Mouse (Mus musculus) cerebellum, postnatal 36 days (tissue): ENCODE measurements around the gene Taok3.
"Not testable (repeated sequence)": the region's sequence is repeated elsewhere in the genome, so short reads cannot be mapped to it uniquely, and the experiment has no call there.

ENCODE experiments used
- DNase-seq, 2 experiments: peaks; one replicate each; pipeline ENCODE4 v3.0.0; 2021 to 2022; ENCODE audit warnings: mixed read lengths in 2 of 2

Gene Taok3

GRCm38 (mm10) chr5:117268749-117269148 lies 148.8 kb downstream of the Taok3 start:
- peak in 1 of 2 experiments; percentile 54 for DNase-seq

DNA sequence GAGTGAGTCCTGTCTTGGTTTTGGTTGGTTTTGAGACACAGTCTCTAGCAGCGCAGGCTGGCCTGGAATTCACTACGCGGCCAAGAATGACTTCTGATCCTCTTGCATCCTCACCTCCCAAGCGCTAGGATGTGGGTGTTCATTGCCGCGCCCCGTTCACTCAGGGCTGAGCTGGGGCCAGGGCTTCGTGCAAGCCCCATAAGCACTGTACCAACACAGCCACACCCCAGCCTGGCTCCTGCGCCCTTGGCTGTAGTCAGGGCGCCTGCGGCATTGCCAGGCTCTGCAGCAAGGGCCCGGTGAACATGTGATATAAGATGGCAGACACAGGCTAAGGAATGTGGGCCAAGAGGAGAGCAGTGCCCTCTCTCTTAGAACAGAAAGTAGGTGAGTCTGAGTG lies 149.5 kb downstream of the Taok3 start:
- DNase-seq, result no peak

- DNase-seq, result peak in 1 of 2 experiments; percentile 37
Observed at GRCm38 (mm10) chr5:117271945-117272344, 152.0 kb downstream of the Taok3 start.

DNA sequence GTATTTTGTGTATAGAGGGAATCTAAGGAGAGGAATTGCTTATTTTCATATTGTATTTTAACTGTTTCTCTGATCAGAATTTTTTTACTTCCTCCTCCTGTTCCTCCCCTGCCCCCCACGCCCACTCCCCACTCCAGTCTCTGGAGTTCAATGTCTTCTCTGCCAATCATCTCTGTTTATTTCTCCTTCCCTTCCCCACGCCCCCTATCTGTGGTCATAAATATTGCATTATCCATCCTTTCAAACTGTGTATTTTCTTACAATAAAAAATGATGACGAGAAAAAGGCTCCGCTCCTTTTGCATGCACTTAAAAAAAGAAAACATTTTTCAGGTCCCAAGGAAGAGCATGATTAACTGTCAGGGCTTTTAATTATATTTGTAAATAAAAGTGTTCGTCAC lies 154.9 kb downstream of the Taok3 start:
- DNase-seq, result no peak

DNA sequence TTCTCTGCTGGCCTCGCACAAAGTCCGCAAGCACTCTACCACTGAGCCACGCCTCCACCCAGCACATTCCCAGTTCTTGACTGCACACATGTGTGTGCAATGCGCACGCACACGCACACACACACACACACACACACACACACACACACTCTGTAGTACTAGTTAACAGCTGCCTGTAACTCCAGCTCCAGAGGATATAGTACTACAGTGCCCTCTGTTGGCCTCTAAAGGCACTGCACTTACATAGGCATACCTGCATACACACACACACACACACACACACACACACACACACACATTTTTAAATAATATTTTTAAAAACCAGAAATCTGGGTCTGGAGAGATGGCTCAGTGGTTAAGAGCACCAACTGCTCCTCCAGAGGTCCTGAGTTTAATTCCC lies 157.9 kb downstream of the Taok3 start:
- DNase-seq, result no peak

- no peak for DNase-seq
Observed at GRCm38 (mm10) chr5:117278809-117279668, 159.1 kb downstream of the Taok3 start.

DNA sequence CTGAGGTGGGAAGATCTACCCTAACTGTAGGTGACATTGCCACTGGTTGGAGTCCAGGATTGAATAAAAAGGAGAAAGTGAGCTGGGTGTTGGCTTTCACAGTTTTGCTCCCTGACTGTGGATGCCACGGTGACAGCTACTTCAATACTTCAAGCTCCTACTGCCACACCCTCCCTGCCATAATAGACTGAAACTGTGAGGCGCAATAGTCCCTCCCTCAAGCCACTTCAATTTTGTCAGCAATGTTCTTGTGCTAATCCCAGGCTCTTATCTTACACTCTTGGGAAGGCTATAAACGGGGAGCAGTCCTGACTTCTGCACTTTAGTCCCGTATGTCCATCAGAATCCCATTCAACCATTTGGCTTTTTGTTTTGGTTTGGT lies 159.7 kb downstream of the Taok3 start:
- no peak for DNase-seq

- no peak for DNase-seq
Observed at GRCm38 (mm10) chr5:117281536-117281935, 161.6 kb downstream of the Taok3 start.

DNA sequence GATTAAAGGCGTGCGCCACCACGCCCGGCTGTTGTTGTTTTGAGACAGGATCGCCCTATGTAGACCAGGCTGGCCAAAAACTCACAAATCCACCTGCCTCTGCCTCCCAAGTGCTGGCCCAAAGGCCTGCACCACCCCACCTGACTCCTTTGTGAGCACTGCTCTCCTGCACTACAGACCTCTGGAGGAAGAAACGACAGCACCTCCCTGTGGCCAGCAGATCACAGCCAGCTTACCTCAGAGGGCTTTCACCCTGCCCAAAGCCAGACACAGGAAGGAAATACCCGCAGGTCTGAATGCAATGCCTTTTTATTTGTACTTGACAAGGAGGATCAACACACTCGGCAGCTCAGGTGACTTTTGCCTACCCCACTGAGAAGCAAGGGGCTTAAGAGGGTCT lies 162.4 kb downstream of the Taok3 start:
- DNase-seq, result no peak

DNA sequence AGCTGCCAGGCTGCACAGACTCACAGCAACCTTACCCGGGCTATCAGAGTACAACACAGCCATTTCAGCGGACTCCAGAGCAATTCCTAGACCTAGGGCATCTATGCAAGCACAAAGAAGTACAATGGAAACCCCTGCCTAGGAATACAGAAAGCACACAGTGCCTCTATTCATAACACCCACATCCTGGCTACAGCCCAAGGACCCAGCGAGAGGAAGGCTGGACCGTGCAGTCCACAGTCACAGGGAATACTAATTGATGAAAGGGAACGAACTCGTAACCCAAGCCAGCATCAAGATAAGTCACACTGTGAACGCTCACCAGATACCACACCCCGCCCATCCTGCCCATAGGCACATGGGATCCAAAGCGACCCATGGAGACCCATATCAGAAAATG lies 164.1 kb downstream of the Taok3 start:
- DNase-seq, result no peak

DNA sequence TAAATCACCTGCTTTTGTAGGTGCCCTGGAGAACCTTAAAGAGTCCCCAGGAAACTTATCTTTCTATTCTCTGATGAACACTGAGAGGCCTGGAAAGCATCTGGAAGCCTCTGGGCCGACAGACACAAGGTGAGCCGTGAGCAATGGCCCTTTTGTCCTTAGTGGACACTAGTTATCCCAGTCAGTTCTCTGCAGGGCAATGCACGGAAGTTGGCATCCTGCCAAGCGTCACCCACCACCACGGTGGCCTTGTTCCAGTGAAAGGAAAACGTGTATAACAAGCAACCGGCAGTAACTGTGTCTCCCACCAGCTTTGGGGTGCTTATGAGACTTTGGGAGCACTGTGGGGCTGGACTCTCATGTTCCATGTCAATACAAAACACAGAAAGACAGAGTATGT lies 164.8 kb downstream of the Taok3 start:
- no peak for DNase-seq

- DNase-seq, result no peak
Observed at GRCm38 (mm10) chr5:117285266-117285665, 165.3 kb downstream of the Taok3 start.

DNA sequence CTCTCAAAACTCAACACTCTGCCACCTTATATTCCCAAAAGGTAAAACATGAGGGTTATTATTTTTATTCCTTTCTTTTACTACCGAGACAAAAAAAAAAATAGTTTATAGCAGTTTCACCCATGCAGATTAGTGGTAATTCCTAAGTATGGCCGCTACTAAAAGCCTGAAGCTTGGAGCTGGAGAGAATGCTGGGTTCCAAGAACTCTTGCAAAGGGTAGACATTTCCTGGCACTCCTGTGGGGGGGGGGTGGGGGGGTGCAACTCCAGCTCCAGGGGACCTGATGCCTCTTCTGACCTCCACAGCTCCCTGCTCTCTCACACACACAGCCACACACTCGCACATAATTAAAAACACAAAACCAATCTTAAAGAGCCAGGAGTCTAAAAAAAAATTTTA lies 166.4 kb downstream of the Taok3 start:
- no peak for DNase-seq

DNA sequence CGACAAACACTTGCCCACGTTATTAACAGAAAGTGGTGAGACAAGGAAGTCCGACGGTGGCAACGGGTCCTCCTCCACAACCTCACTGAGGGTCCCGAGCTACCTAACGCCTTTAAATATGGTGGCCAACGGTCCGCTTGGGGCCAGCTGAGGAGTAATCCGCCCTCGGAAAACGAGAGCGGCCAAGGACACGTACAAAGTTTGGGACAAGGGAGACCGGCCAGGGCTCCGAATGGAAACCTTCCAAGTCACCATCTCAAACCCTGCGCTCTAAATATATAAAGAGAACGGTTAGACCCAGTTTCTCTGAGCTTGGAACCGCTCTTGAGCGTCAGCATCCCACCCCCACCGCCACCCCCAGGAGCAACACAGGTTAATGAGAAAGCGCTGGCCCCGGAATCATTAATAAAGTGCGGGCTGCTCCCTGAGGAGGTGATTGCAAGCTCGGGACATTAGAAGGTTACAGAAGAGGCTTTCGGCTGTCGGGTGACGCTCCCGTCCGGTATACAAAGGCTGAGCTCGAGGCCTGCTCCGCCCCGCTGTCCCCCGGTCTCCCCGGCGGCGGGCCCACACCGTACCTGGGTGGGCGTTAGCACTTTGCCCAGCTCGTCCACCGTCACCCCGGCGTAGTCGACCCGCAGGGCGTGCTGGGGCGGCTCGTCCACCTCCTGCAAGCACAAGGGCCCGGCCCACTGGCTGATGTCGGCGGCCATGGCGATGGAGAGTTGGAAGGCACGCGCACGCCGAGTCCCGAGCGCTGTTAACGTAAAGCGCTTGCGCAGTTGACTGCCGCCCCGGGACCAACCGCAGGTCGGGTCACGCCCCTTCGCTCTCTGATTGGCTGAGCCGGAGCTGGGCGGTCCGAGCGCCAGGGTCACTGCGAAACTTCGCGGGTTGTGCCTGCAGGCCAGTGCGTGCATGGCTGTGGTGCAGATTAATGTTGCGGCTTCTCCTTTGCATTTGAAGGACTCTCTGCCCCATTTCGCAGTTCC lies 167.2 kb downstream of the Taok3 start, which contains the start of gene Pebp1:
Pebp1 (minus strand) TSS at position 795 of the 992 bp plus-strand sequence.
- DNase-seq, result peak; percentile 94 to 95

DNA sequence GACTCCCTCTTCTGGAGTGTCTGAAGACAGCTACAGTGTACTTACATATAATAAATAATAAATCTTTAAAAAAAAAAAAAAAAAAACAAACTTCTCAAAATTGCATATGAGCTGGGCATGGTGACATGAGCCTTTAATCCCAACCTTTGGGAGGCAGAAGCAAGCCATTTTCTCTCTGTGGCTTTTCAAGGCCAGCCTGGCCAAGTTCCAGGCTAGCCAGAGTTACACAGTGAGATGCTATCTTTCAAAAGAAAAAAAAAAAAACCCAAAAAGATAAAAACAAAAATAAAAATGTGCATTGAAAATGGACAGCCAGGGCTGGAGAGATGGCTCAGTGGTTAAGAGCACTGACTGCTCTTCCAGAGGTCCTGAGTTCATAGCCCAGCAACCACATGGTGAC lies 169.7 kb downstream of the Taok3 start:
- DNase-seq, result no peak

GRCm38 (mm10) chr5:117290081-117290480 lies 170.2 kb downstream of the Taok3 start:
- DNase-seq, result no peak

DNA sequence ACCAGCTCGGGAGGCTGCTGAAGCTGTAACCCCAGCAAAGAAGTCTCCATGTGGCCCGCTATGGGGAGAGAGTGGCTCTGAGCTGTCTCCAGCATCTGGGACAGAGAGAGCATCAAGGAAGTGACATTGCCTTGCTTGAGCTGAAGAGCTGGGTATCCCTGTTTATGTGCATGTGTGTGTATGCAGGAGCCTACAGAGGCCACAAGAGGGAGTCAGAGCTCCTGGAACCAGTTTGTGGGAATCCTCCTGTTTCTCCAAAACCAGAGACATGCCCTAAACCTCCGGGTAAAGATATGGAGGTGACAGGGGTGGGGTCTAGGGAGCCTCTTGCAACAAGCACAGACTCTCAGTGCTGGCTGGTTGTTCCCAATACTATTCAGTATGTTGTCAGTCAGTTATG lies 171.4 kb downstream of the Taok3 start:
- no peak for DNase-seq

GRCm38 (mm10) chr5:117292547-117292946 lies 172.6 kb downstream of the Taok3 start:
- no peak for DNase-seq

DNA sequence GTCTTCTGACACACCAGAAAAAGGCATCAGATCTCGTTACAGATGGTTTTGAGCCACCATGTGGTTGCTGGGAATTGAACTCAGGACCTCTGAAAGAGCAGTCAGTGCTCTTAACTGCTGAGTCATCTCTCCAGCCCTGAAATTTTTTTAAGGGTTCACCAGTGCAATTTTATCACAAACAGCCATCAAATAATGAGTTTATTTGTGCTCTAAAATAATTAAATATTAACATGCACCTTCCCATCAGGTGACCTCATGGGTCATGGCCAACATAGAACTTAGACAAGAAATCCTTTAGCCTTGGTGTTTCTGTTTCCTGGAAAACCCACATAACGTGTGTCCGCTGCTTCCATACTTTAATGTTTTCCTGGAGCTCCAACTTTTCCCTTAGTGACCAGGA lies 173.8 kb downstream of the Taok3 start:
- not testable (repeated sequence) for DNase-seq

GRCm38 (mm10) chr5:117295011-117295410 lies 175.1 kb downstream of the Taok3 start:
- no peak for DNase-seq

DNA sequence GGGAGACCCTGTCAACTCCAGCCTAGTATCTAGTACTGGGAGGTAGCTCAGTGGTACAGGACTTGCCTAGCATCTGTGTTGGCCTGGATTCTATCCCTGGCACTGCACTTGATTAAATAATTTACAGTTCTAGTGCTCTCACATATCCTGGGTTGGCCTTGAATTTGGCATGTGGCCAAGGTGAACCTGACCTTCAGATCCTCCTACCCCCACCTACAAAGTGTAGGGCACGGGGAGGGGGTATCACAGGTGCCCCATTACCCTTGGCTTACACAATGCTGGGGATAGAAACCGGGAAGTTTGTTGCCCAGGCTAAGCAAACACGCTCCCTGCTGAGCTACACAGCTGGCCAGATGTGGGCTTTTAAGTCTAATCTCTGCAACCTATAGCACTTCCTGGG lies 183.0 kb downstream of the Taok3 start:
- no peak for DNase-seq

DNA sequence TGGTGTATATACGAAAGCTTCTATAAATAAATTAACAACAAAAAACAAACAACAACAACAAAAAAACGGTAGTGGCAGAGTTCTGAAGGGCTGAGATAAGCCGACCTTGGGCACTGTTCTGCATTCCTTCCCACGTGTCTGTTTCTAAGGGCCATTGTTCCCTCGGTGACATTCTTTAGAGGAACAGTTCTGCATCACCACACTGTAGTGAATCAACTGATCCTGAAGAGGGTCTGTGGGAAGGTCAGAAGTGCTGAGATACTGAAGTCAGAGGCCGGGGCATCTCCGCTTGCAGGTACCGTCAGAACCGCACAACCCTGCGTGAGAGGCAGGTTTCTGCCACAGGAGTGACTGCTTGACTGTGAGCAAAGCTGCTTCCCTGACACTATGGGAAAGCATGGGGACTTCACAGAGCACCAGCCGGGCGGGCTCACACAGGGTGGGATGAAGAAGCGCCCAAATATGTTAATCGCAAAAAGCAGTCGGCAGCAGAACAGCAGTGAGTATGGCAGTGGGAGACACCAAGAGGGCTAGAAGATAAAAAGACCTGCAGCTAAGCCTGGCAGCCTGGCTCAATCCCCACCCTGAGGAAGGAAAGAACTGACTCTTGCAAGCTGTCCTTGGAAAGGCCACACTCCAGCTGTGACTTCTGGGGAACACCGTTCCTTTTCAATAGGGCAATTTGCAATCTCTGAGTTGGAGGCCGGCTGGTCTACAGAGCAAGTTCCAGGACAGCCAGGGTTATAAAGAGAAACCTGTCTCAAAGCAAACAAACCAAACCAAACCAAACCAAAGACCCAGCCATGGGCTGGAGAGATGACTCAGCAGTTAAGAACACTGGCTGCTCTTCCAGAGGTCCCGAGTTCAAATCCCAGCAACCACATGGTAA lies 184.0 kb downstream of the Taok3 start:
- DNase-seq, result no peak

GRCm38 (mm10) chr5:117304947-117305346 lies 185.0 kb downstream of the Taok3 start:
- peak; percentile 77 to 84 for DNase-seq
